In the genomic region with DNA sequence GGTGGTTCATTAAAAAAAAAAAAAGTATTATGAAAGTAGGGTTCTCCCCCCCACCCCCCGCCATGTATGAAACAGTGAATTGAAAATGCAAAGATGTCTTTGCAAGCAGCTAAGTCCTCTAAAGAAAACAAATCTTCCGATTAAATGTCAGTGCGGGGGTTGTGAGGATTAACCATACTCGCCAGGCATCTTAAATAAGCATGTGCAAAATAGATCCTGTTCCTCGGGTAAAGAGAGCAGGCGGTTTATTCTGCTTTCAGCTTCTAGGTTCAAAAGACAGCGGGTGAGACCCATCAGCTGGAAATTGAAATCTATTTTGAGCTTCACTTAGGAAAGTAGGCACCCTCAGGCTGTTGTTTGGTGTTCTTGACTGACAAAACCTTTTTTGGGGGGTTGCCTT, we compare ENCODE assay signal across 9 mouse cellular contexts. TPM values are rescaled to one million over a fixed set of nuclear protein-coding genes. Genes with fewer than 3 reads are reported as not detected.
DNase-seq lines count a peak whose midpoint lies in the region; ATAC-seq and TF ChIP-seq lines count a peak whose summit lies in the region.
"Had no signal": no experiment of that assay in that cellular context is flagged by ENCODE, and none has a peak within 500 bp of the region (broad histone marks: within the 10 kb centered on the region; RNA-seq: fewer than 3 reads in every experiment).

No protein-coding gene starts in this region.

- no peaks in the 10 kb centered on the region for H3K9me3 ChIP-seq in forebrain, embryonic 14.5 days (replicated peaks; ENCODE audit: control insufficient read depth, low read length)
- no peaks in the 10 kb centered on the region for H3K9me3 ChIP-seq in liver, embryonic 15.5 days (replicated peaks)

- no peak overlapping the region for H3K27ac ChIP-seq in heart, adult 2 months
- no peak overlapping the region for H3K27ac ChIP-seq in forebrain, embryonic 14.5 days (ENCODE audit: low read depth, low read length)
- H3K27ac ChIP-seq in liver, embryonic 15.5 days (replicated peaks) = no peak overlapping the region

- WGBS in heart, adult 2 months = 35% methylated on average over 7 of the region's 7 CpGs
- 16% methylated on average over 7 of the region's 7 CpGs for WGBS in forebrain, embryonic 14.5 days
- 46% methylated on average over 7 of the region's 7 CpGs for WGBS in liver, embryonic 15.5 days (ENCODE audit: insufficient replicate concordance)

- TF ChIP-seq POLR2A in heart, adult 2 months (IDR thresholded peaks at IDR 0.05; ENCODE audit: insufficient read depth, low read depth, low read length) = no peak

- H3K4me1 ChIP-seq in heart, adult 2 months (ENCODE audit: control insufficient read depth, insufficient read depth, low read length) = peaks cover 11% of the 10 kb centered on the region
- peaks cover 20% of the 10 kb centered on the region for H3K4me1 ChIP-seq in forebrain, embryonic 14.5 days (ENCODE audit: control insufficient read depth, insufficient read depth, low read length)
- H3K4me1 ChIP-seq in liver, embryonic 15.5 days (replicated peaks) = peaks cover 36% of the 10 kb centered on the region

- H3K4me2 ChIP-seq in forebrain, embryonic 14.5 days (ENCODE audit: low read length) = peak overlapping the region; percentile 81
- peak overlapping the region; percentile 97 for H3K4me2 ChIP-seq in liver, embryonic 15.5 days

- peaks cover 55% of the 10 kb centered on the region for H3K79me3 ChIP-seq in C2C12 (ENCODE audit: low read depth)

- H3K36me3 ChIP-seq in heart, adult 2 months (ENCODE audit: control insufficient read depth, insufficient read depth, low read length) = peaks cover 6% of the 10 kb centered on the region
- no peaks in the 10 kb centered on the region for H3K36me3 ChIP-seq in C2C12 (ENCODE audit: control insufficient read depth, insufficient read depth)
- H3K36me3 ChIP-seq in forebrain, embryonic 14.5 days (ENCODE audit: control insufficient read depth, insufficient read depth, low read length) = peaks cover 7% of the 10 kb centered on the region; the same call in 1 of the 2 replicates
- H3K36me3 ChIP-seq in liver, embryonic 15.5 days (replicated peaks) = 0 out of 2 replicates have a peak, but pooled peaks cover 5% of the 10 kb centered on the region

- no peak for TF ChIP-seq CTCF in heart, adult 2 months (IDR thresholded peaks at IDR 0.05)
- TF ChIP-seq CTCF in C2C12 (IDR thresholded peaks at IDR 0.05; ENCODE audit: control insufficient read depth, insufficient read depth, insufficient read length) = no peak

- no peak for TF ChIP-seq EP300 in heart, adult 2 months (IDR thresholded peaks at IDR 0.05; ENCODE audit: insufficient read depth, low read depth, low read length)

- no peak overlapping the region; the same call in 1 of the 2 replicates for H3K9ac ChIP-seq in heart, adult 2 months (ENCODE audit: low read depth, low read length)
- peak overlapping the region; percentile 92 for H3K9ac ChIP-seq in forebrain, embryonic 14.5 days (ENCODE audit: low read length)
- H3K9ac ChIP-seq in liver, embryonic 15.5 days = peak overlapping the region; percentile 89; the same call in 1 of the 2 replicates

- peaks cover 10% of the 10 kb centered on the region for H3K79me2 ChIP-seq in heart, adult 2 months (replicated peaks; ENCODE audit: control insufficient read depth, insufficient read depth, low read length)
- H3K79me2 ChIP-seq in C2C12 (ENCODE audit: control insufficient read depth, insufficient read depth) = peaks cover 62% of the 10 kb centered on the region

- no peaks in the 10 kb centered on the region for H3K27me3 ChIP-seq in heart, adult 2 months (ENCODE audit: control insufficient read depth, insufficient read depth, low read length)
- no peaks in the 10 kb centered on the region for H3K27me3 ChIP-seq in C2C12 (ENCODE audit: control insufficient read depth, insufficient read depth, insufficient read length)
- no peaks in the 10 kb centered on the region for H3K27me3 ChIP-seq in forebrain, embryonic 14.5 days (replicated peaks; ENCODE audit: control insufficient read depth, insufficient read depth, low read length)
- no peaks in the 10 kb centered on the region for H3K27me3 ChIP-seq in liver, embryonic 15.5 days

- DNase-seq in heart, adult 2 months = no peak
- DNase-seq in heart, adult 9 months (ENCODE audit: low spot score in 2 of 2) = no peak
- no peak for DNase-seq in forebrain, embryonic 14.5 days (ENCODE audit: low spot score)
- DNase-seq in left cerebral cortex, adult 11 months (ENCODE audit: low spot score) = no peak
- no peak for DNase-seq in spleen, adult 12 weeks (ENCODE audit: low spot score)
- no peak for DNase-seq in thymus, postnatal 10 days (ENCODE audit: low spot score in 2 of 2)
- DNase-seq: lung, adult 2 months had no signal

- ATAC-seq in forebrain, embryonic 14.5 days = no peak
- ATAC-seq in liver, embryonic 15.5 days (ENCODE audit: insufficient read depth) = no peak

- intact Hi-C loops in heart, adult 2 months (cut with DNase I) = no loop called here

- peak overlapping the region; percentile 32 for H3ac ChIP-seq in C2C12 (ENCODE audit: control insufficient read depth, insufficient read length, low read depth)

- H3K4me3 ChIP-seq in heart, adult 2 months = peak overlapping the region; percentile 95
- H3K4me3 ChIP-seq in C2C12 (ENCODE audit: insufficient read depth, poor library complexity, severe bottlenecking) = peak overlapping the region; percentile 93
- peak overlapping the region; percentile 91 for H3K4me3 ChIP-seq in forebrain, embryonic 14.5 days (ENCODE audit: low read depth, low read length)
- peak overlapping the region; percentile 91 for H3K4me3 ChIP-seq in liver, embryonic 15.5 days (replicated peaks)

TF ChIP-seq in C2C12, 6 proteins besides CTCF, POLR2A, EP300 and RAD21:
- TF ChIP-seq FOSL1 (IDR thresholded peaks at IDR 0.05; ENCODE audit: insufficient read depth, low read length, poor library complexity, severe bottlenecking) (no peak), USF1 (IDR thresholded peaks at IDR 0.05; ENCODE audit: low read depth) (no peak), MYOG (IDR thresholded peaks at IDR 0.05; ENCODE audit: control insufficient read depth, extremely low read depth, insufficient read length) (no peak), CEBPB (IDR thresholded peaks at IDR 0.05; ENCODE audit: low read depth) (no peak), MYOD1 (IDR thresholded peaks at IDR 0.05; ENCODE audit: control insufficient read depth, insufficient read length, low read depth) (no peak), MAX (IDR thresholded peaks at IDR 0.05) (no peak)

RNA-seq across cellular contexts. Expression of a gene that starts 1.5 kb away (rescaled TPM):
- total RNA-seq in heart, adult 2 months (2021) = 10 to 100 TPM; 21.4 to 23.2 TPM
- 15.7 and 17.6 TPM in 2 replicates for polyA plus RNA-seq in heart, adult 2 months (2012; rRNA removed)
- 64.6 TPM for polyA plus RNA-seq in C2C12 (2012; fragmentation: generic; extraction: Trizol)
- 65.1 and 79.2 TPM in 2 replicates for polyA plus RNA-seq in forebrain, embryonic 14.5 days (2014; fragmentation: Nextera tagmentation; extraction: Ambion mirVana)
- polyA plus RNA-seq in liver, embryonic 15.5 days (2015; fragmentation: Nextera tagmentation; extraction: Ambion mirVana) = 25.6 and 31.1 TPM in 2 replicates
